Comparison of ENCODE assay signal across 8 mouse cellular contexts in the genomic region with DNA sequence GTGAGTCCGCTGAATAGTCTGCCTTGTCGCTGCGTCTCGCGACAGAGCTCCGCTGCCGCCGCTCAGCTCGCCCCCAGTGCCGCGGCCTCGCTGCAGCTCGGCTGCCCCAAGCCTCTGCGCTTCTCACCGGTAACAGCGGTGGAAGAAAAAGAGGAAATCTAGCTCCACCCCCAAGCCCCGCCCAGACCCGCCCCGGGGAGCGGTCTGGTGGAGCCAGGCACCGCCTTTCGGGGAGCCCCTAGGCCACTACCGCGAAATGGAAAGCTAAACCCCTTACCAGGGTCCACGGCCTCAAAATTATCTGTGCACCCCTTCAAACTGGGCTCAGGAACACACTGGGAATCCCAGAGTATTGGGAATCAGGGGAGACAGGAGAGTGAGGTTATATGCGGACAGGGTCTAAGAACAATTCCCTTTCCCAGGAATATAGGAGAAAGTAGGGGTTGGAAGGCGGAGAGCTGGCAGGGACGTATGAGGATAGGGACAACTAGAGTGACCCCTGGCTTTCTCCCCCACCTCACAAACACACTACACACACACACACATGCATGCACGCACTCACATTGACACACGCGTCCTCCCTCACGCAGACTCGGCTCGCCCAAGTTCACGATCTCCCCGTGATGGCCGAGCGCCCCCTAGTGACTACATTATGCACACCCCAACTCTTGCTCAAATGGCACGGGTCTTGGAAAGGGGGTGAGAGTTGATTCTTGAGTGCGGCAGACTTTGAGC. TPM values are rescaled to one million over a fixed set of nuclear protein-coding genes. Genes with fewer than 3 reads are reported as not detected.
DNase-seq lines count a peak whose midpoint lies in the region; ATAC-seq lines count a peak whose summit lies in the region.

A gene (minus strand): TSS at position 113 of the 735 bp plus-strand sequence.

- H3K27ac ChIP-seq in hindbrain, embryonic 16.5 days (ENCODE audit: low read depth, low read length) = peak within 1 kb of the TSS; percentile 89
- H3K27ac ChIP-seq in macrophage = peak within 1 kb of the TSS; percentile 55

- peak within 1 kb of the TSS; percentile 90 for H3K9ac ChIP-seq in hindbrain, embryonic 16.5 days (ENCODE audit: low read depth, low read length)

- no peaks in the 10 kb centered on the region for H3K36me3 ChIP-seq in hindbrain, embryonic 16.5 days (ENCODE audit: control insufficient read depth, insufficient read depth, low read length)
- peaks cover 2% of the 10 kb centered on the region; the same call in 1 of the 2 replicates for H3K36me3 ChIP-seq in macrophage (ENCODE audit: inconsistent target)

- DNase-seq in T-cell, adult 2 months (ENCODE audit: low spot score) = peak; percentile 87
- DNase-seq in cerebellum, postnatal 36 days = peak; percentile 91
- DNase-seq in gastrocnemius, adult 18-20 months (ENCODE audit: low spot score) = peak; percentile 95
- DNase-seq in left cerebral cortex, adult 18-20 months (ENCODE audit: low spot score in 2 of 2) = peak; percentile 91 to 97
- peak; percentile 88 for DNase-seq in right cerebral cortex, adult 18-20 months
- DNase-seq in urinary bladder, postnatal 10 days (ENCODE audit: low spot score) = peak; percentile 76

- under 1% methylated on average over 40 of the region's 40 CpGs for WGBS in hindbrain, embryonic 16.5 days
- WGBS in macrophage (ENCODE audit: missing documents) = 3% methylated on average over 36 of the region's 40 CpGs

- H3K9me3 ChIP-seq in hindbrain, embryonic 16.5 days (ENCODE audit: control insufficient read depth, low read length) = no peaks in the 10 kb centered on the region

- H3K4me1 ChIP-seq in hindbrain, embryonic 16.5 days (ENCODE audit: control insufficient read depth, insufficient read depth, low read depth, low read length) = peaks cover 29% of the 10 kb centered on the region

- no peaks in the 10 kb centered on the region for H3K27me3 ChIP-seq in hindbrain, embryonic 16.5 days (replicated peaks; ENCODE audit: control insufficient read depth, insufficient read depth, low read length)

- peak within 1 kb of the TSS; percentile 59 for H3K4me2 ChIP-seq in hindbrain, embryonic 16.5 days (ENCODE audit: low read length)

- peak; percentile 85 for ATAC-seq in hindbrain, embryonic 16.5 days

- H3K4me3 ChIP-seq in hindbrain, embryonic 16.5 days (ENCODE audit: low read length) = peak within 1 kb of the TSS; percentile 81
- H3K4me3 ChIP-seq in macrophage (ENCODE audit: inconsistent target) = peak within 1 kb of the TSS; percentile 51

- peaks cover 33% of the 10 kb centered on the region; the same call in 1 of the 2 replicates for H3K79me2 ChIP-seq in macrophage (ENCODE audit: inconsistent target)

RNA-seq across cellular contexts. Expression of the gene that starts here (rescaled TPM):
- 100 to 1,000 TPM in 1 of 2 experiments, 10 to 100 TPM in 1; 90.0 to 204 TPM for total RNA-seq in gastrocnemius, adult 18-20 months (2021)
- 3.7 and 3.8 TPM in 2 replicates for polyA plus RNA-seq in hindbrain, embryonic 16.5 days (2015; fragmentation: Nextera tagmentation; extraction: Ambion mirVana)
- total RNA-seq in left cerebral cortex, adult 18-20 months (2021) = 10 to 100 TPM; 61.1 to 88.1 TPM
- total RNA-seq in macrophage (2018; cell fraction: chromatin; rRNA removed) = 1,000 to 10,000 TPM in 4 of 26 experiments, 100 to 1,000 TPM in 22; 104 to 2,020 (median 341) TPM
- 100 to 1,000 TPM in 9 of 26 experiments, 10 to 100 TPM in 17; 11.4 to 340 (median 64.7) TPM for total RNA-seq in macrophage (2018; cell fraction: cytosol; rRNA removed)
- 1,000 to 10,000 TPM in 2 of 26 experiments, 100 to 1,000 TPM in 23, 10 to 100 TPM in 1; 57.3 to 1,113 (median 252) TPM for total RNA-seq in macrophage (2018; cell fraction: nucleus; rRNA removed)
- polyA plus RNA-seq in macrophage (2018) = 22.8 to 80.7 TPM (median 68.8 TPM) in 3 replicates

Comparison
In these comparisons a context has a peak if more than half of its experiments do, and no peak if none do; other contexts are left out.
1. Peak in every context shown above with its lines: DNase-seq, ATAC-seq, H3K4me3 ChIP-seq and H3K27ac ChIP-seq.